Mouse (Mus musculus) ovary, adult 2 months (tissue): Measurements from ENCODE around the gene Pirb. TPM values are rescaled to one million over a fixed set of nuclear protein-coding genes. Genes with fewer than 3 reads are reported as not detected.

Experiments
- polyA plus RNA-seq: library from polyadenylated mRNA; depleted of rRNA; stranded (reverse); fragments of >200 nt; gene quantifications from 2 replicates; pipeline ENCODE4 v1.2.3, GENCODE M21; 2012; rRNA removed

Gene Pirb
- polyA plus RNA-seq, result 10.0 and 10.1 TPM in 2 replicates

DNA sequence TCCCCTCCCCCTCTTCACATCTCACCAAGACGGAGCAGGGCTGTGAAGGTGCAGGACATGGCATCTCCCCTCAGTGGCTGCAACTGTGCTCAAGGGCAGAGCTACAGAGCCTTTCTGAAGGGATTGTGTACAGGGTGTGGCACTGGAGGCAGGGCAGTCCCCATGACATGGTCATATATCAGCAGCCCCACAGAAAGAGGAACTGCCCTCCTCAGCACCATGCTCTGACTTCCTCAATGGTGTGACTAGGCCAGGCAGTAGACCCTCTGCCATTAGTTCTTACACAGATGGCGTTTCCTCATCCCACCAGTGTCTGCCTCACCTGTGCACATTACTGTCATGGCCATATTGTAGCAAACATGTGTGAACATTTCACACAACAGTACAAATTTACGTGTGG, at the start of gene Pirb:
Gene Pirb (minus strand): TSS at position 124 of the 400 bp plus-strand sequence.

DNA sequence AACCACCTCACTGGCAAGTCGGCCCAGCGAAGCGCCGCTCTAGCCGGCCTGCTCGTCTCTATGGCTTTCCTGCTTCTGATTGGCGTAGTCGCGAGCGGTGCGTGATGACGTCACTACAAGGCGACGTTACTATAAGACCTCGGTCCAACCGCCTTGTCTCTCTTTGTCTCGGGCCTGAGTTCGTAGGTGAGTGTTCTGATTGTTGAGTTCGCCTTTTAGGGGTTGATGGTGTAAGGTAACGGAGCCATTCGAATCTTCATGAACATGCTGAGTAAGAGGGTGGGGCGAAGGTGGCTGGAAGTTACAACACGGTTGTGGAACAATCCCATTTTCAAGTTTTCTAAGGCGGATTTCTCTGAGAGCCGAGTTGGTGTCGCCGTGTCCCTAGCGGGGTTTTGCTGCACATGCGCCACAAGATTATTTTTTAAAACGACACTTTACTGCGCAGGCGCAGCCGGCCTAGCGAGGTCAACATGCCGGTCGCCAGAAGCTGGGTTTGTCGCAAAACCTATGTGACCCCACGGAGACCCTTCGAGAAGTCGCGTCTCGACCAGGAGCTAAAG, 16.2 kb downstream of the Pirb start, which contains the start of gene Rps9:
Gene Rps9 (plus strand): TSS at position 115 of the 563 bp plus-strand sequence.

DNA sequence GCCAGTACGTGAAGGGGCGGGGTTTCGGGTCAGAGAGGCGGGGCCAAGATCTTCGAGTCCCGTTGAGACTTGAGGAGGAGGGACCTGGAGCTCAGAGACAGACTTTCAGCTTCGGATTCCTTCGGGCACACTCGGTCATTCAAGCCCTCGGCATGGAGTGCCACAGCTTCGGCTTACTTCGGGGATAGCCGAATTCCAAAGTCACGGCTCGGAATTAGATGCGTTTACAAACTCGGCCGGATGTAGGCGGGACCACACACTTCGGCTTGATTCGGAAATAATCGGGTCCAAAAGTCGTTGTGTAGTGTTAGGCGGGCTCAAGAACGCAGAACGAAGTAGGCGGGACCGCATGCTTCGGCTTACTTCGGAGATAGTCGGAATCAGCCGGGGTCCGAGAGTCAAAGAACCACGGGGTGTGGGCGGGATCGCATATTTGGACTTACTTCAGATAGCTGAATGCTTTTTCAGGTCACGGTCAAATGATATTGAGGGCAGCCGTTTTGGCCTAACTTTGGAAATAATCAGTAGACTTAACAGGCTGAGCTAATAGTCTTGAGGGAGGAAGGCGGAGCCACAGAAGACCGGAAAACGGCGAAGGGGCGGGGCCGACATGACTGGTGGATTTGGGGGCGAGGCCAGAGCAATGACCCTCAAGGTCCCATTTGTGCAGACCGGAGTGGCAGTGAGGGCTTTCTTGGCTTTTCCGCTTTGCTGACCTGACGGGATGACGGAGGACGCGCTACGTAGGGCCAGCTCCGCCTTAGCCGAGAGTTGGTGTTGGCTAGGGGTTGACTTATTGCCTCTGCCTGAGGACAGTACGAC, 27.0 kb downstream of the Pirb start, which contains the start of gene Mboat7:
Gene Mboat7 (minus strand): TSS at position 537 of the 822 bp plus-strand sequence.

DNA sequence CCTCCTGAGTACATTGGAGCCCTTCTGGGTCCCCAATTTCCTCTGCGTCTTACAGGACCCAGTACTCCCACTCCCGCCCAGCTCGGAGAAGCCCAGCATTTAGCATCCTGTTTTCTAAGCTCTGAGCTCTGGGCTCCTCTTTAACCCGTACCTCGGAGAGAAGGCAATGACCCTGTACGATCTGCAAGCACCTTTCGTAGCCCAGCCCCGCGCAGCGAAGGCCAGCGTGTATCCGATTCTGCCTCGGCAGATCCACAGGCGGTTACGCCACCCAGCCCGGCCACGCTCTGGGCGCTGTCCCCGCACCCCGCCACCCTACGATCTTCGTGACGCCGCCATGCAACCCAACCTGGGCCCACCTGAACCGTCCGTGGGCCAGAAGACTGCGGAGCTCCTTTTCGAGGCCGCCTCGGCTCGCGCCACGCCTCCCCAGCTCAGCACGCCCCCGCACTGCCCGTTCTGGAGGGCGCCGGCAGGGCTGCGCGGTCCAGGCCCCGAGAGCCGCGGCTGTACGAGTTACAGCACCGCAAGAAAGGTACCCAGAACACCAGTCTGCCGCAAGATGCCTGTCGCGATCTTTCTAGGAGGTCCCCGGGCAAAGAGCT, 27.7 kb downstream of the Pirb start, which contains the start of gene Tsen34:
Gene Tsen34 (plus strand): TSS at position 482 of the 605 bp plus-strand sequence.

DNA sequence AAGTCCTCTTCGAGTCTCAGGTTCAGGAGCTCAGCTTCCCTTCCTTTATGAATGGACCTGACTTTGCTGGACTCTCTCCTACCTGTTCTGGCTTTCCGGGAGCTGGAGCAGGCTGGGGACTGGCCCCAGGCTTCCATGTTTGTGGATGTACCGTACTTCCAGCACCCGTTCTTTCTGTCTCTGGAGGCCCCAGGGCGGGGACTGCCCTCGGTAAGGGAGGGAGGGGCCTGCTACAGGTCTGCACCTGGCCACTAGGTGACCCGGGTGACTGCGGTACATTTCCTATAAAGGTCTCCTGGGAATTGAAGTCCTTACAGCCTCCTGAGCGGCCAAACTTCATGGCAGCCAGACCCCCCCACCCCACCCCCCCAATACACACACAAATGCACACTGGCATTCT, 42.8 kb downstream of the Pirb start, which contains the start of gene Tmc4:
Gene Tmc4 (minus strand): TSS at position 212 of the 400 bp plus-strand sequence.

DNA sequence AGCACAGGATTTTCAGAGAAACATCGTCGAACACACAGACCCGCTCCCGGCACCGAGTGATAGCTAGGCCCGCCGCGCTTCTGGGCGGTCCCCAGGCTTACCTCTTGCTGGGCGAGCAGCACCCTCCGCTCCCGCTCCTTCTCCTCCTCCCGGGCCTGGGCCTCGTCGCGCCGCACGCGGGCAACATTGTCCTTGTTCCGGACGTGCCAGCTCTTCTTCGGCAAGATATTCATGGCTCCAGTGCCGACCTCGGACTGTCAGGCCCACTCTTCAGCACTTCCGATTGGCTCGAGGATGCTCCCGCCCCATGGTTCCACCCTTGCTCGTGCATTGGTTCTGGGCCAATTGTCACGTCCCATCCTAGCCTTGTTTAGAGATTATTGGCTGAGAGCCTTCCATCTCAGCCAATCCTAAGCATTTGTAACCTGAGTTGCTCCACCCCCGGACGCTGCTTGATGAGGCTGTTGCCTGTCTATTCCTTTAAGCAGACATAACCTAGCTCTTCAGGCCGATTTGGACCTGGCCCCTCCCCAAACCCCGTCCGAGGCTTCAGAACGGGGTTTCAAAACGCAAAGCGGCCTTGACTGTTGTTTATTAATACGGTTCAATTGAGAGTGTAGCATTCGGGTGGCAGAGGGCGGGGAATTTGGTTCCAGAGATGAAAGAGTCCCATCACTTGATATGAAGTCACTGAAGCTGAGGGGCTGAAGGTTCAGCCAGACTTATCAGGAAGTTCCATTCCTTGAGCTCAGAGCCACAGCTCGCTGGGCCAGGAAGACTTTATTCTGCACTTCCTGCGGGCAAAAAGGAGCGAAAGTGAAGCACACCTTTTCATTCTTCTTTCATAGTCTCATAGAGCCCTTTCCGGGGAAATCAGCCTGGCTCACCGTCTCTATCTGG, 54.7 kb downstream of the Pirb start, which contains the start of gene Leng1:
Gene Leng1 (minus strand): TSS at position 626 of the 900 bp plus-strand sequence.

Other genes with a start within 250 kb of the Pirb start
- not detected in 2 replicates for gene Tarm1, start 217.8 kb downstream of the Pirb start, polyA plus RNA-seq
- gene Oscar, start 104.2 kb downstream of the Pirb start, polyA plus RNA-seq, result 0.66 and 1.5 TPM in 2 replicates
- gene Ndufa3, start 103.0 kb downstream of the Pirb start, polyA plus RNA-seq, result 174 and 275 TPM in 2 replicates
- gene Tfpt, start 90.5 kb downstream of the Pirb start, polyA plus RNA-seq, result 7.0 and 8.9 TPM in 2 replicates
- 48.3 and 48.8 TPM in 2 replicates for gene Prpf31, start 90.4 kb downstream of the Pirb start, polyA plus RNA-seq
- gene Cnot3, start 75.1 kb downstream of the Pirb start, polyA plus RNA-seq, result 70.9 and 95.3 TPM in 2 replicates
- 4.2 and 4.5 TPM in 2 replicates for gene Leng1, start 54.6 kb downstream of the Pirb start, polyA plus RNA-seq
- gene Tmc4, start 42.8 kb downstream of the Pirb start, polyA plus RNA-seq, result 50.6 and 58.5 TPM in 2 replicates
- gene Tsen34, start 27.5 kb downstream of the Pirb start, polyA plus RNA-seq, result 210 and 216 TPM in 2 replicates
- gene Mboat7, start 26.9 kb downstream of the Pirb start, polyA plus RNA-seq, result 95.4 and 98.2 TPM in 2 replicates
- gene Rps9, start 16.4 kb downstream of the Pirb start, polyA plus RNA-seq, result 2,155 and 3,536 TPM in 2 replicates
- 0.15 and 0.29 TPM in 2 replicates for gene Gm15448, start 105.3 kb upstream of the Pirb start, polyA plus RNA-seq
- 0.48 and 0.53 TPM in 2 replicates for gene Pira2, start 124.7 kb upstream of the Pirb start, polyA plus RNA-seq
- gene Gm14548, start 177.7 kb upstream of the Pirb start, polyA plus RNA-seq, result 0.46 and 1.2 TPM in 2 replicates
- gene Lilra6, start 195.1 kb upstream of the Pirb start, polyA plus RNA-seq, result 0.70 and 0.89 TPM in 2 replicates